10 mouse cellular contexts compared by ENCODE assay signal in genomic region chr11:121082857-121083500, GRCm38 (mm10). TPM values are rescaled to one million over a fixed set of nuclear protein-coding genes. Genes with fewer than 3 reads are reported as not detected.
DNase-seq lines count a peak whose midpoint lies in the region; ATAC-seq and TF ChIP-seq lines count a peak whose summit lies in the region.
"Had no signal": no experiment of that assay in that cellular context is flagged by ENCODE, and none has a peak within 500 bp of the region (broad histone marks: within the 10 kb centered on the region; RNA-seq: fewer than 3 reads in every experiment).

No protein-coding gene starts in this region.

- WGBS in kidney, embryonic 15.5 days, result 49% methylated on average over 6 of the region's 6 CpGs
- WGBS in bone marrow, adult 2 months, result 6% methylated on average over 6 of the region's 6 CpGs
- 43% methylated on average over 6 of the region's 6 CpGs for WGBS in stomach, embryonic 16.5 days

- peaks cover 10% of the 10 kb centered on the region; the same call in 1 of the 2 replicates for H3K4me1 ChIP-seq in kidney, embryonic 15.5 days
- H3K4me1 ChIP-seq in bone marrow, adult 2 months (ENCODE audit: control insufficient read depth, insufficient read depth, low read length), result peaks cover 4% of the 10 kb centered on the region
- peaks cover 10% of the 10 kb centered on the region for H3K4me1 ChIP-seq in stomach, embryonic 16.5 days (ENCODE audit: control insufficient read depth, insufficient read depth, low read length)

- no peaks in the 10 kb centered on the region for H3K27me3 ChIP-seq in kidney, embryonic 15.5 days
- H3K27me3 ChIP-seq in stomach, embryonic 16.5 days (ENCODE audit: control insufficient read depth, insufficient read depth, low read length), result no peaks in the 10 kb centered on the region

- no peaks in the 10 kb centered on the region for H3K36me3 ChIP-seq in kidney, embryonic 15.5 days
- no peaks in the 10 kb centered on the region for H3K36me3 ChIP-seq in stomach, embryonic 16.5 days (ENCODE audit: control insufficient read depth, insufficient read depth, low read length)

- no peak overlapping the region for H3K4me2 ChIP-seq in kidney, embryonic 15.5 days
- H3K4me2 ChIP-seq in stomach, embryonic 16.5 days (ENCODE audit: low read depth, low read length), result peak overlapping the region; percentile 12; the same call in 1 of the 2 replicates

- peak overlapping the region; percentile 9; the same call in 1 of the 2 replicates for H3K27ac ChIP-seq in kidney, embryonic 15.5 days
- peak overlapping the region; percentile 77 for H3K27ac ChIP-seq in bone marrow, adult 2 months (ENCODE audit: control insufficient read depth, insufficient read depth, low read depth, low read length, poor library complexity)
- peak overlapping the region; percentile 21; the same call in 1 of the 2 replicates for H3K27ac ChIP-seq in stomach, embryonic 16.5 days (ENCODE audit: low read length)

- TF ChIP-seq POLR2A in bone marrow, adult 2 months (IDR thresholded peaks at IDR 0.05; ENCODE audit: borderline replicate concordance, control insufficient read depth, low read depth, low read length), result no peak

- H3K9me3 ChIP-seq in kidney, embryonic 15.5 days (replicated peaks), result no peaks in the 10 kb centered on the region
- no peaks in the 10 kb centered on the region for H3K9me3 ChIP-seq in stomach, embryonic 16.5 days (replicated peaks; ENCODE audit: control insufficient read depth, low read length)

- no peak for DNase-seq in kidney, adult 11 months
- DNase-seq in lung, postnatal 14 days, result peak; percentile 22
- DNase-seq in cerebellum, adult 18-20 months, result no peak
- DNase-seq in gastrocnemius, postnatal 25 days, result no peak
- DNase-seq in adrenal gland, postnatal 36 days, result no peak
- DNase-seq: cerebellum, adult 9-10 months had no signal

- TF ChIP-seq CTCF in bone marrow, adult 2 months (IDR thresholded peaks at IDR 0.05; ENCODE audit: control insufficient read depth, insufficient read depth, low read length), result no peak

- no peak overlapping the region for H3K4me3 ChIP-seq in kidney, embryonic 15.5 days (replicated peaks)
- peak overlapping the region; percentile 24 for H3K4me3 ChIP-seq in bone marrow, adult 2 months (replicated peaks; ENCODE audit: control insufficient read depth, low read depth, low read length)
- H3K4me3 ChIP-seq in stomach, embryonic 16.5 days (replicated peaks; ENCODE audit: low read length), result no peak overlapping the region

- H3K9ac ChIP-seq in kidney, embryonic 15.5 days, result no peak overlapping the region
- H3K9ac ChIP-seq in stomach, embryonic 16.5 days (ENCODE audit: low read length), result no peak overlapping the region

- no peak for ATAC-seq in kidney, embryonic 15.5 days (replicated peaks; ENCODE audit: low FRiP score)
- no peak for ATAC-seq in stomach, embryonic 16.5 days (ENCODE audit: insufficient read depth, low FRiP score)

RNA-seq across cellular contexts. Expression of gene Sectm1a, which starts 2.0 kb away (rescaled TPM):
- 0.34 TPM in 1 of 2 replicates, not detected in the other for polyA plus RNA-seq in kidney, embryonic 15.5 days (2015; fragmentation: Nextera tagmentation; extraction: Ambion mirVana)
- polyA plus RNA-seq in bone marrow, adult 2 months (2011; ENCODE audit: insufficient read depth, insufficient read length, low replicate concordance, missing spikeins), result not detected in 2 replicates
- polyA plus RNA-seq in stomach, embryonic 16.5 days (2015; fragmentation: Nextera tagmentation; extraction: Ambion mirVana), result 0.99 and 1.3 TPM in 2 replicates
- not detected for total RNA-seq in gastrocnemius, postnatal 25 days (2021)
- not detected for total RNA-seq in adrenal gland, postnatal 36 days (2021)
- polyA plus RNA-seq: frontal cortex, adult 2 months had no signal

RNA-seq across cellular contexts. Expression of gene Sectm1b, which starts 19.6 kb away (rescaled TPM):
- polyA plus RNA-seq in kidney, embryonic 15.5 days (2015; fragmentation: Nextera tagmentation; extraction: Ambion mirVana), result 0.06 TPM in 1 of 2 replicates, not detected in the other
- not detected in 2 replicates for polyA plus RNA-seq in bone marrow, adult 2 months (2011; ENCODE audit: insufficient read depth, insufficient read length, low replicate concordance, missing spikeins)
- 3.1 and 5.2 TPM in 2 replicates for polyA plus RNA-seq in stomach, embryonic 16.5 days (2015; fragmentation: Nextera tagmentation; extraction: Ambion mirVana)
- not detected for total RNA-seq in gastrocnemius, postnatal 25 days (2021)
- total RNA-seq in adrenal gland, postnatal 36 days (2021), result not detected
- polyA plus RNA-seq: frontal cortex, adult 2 months had no signal

RNA-seq across cellular contexts. Expression of gene Tex19.2, which starts 35.5 kb away (rescaled TPM):
- polyA plus RNA-seq in kidney, embryonic 15.5 days (2015; fragmentation: Nextera tagmentation; extraction: Ambion mirVana), result not detected in 2 replicates
- polyA plus RNA-seq in bone marrow, adult 2 months (2011; ENCODE audit: insufficient read depth, insufficient read length, low replicate concordance, missing spikeins), result not detected in 2 replicates
- polyA plus RNA-seq in stomach, embryonic 16.5 days (2015; fragmentation: Nextera tagmentation; extraction: Ambion mirVana), result not detected in 2 replicates
- total RNA-seq in gastrocnemius, postnatal 25 days (2021), result not detected
- total RNA-seq in adrenal gland, postnatal 36 days (2021), result not detected
- polyA plus RNA-seq: frontal cortex, adult 2 months had no signal

RNA-seq across cellular contexts. Expression of gene Cd7, which starts 43.8 kb away (rescaled TPM):
- polyA plus RNA-seq in kidney, embryonic 15.5 days (2015; fragmentation: Nextera tagmentation; extraction: Ambion mirVana), result 0.28 and 0.31 TPM in 2 replicates
- polyA plus RNA-seq in bone marrow, adult 2 months (2011; ENCODE audit: insufficient read depth, insufficient read length, low replicate concordance, missing spikeins), result 1.7 and 3.6 TPM in 2 replicates
- polyA plus RNA-seq in stomach, embryonic 16.5 days (2015; fragmentation: Nextera tagmentation; extraction: Ambion mirVana), result 2.2 and 2.3 TPM in 2 replicates
- not detected for total RNA-seq in gastrocnemius, postnatal 25 days (2021)
- total RNA-seq in adrenal gland, postnatal 36 days (2021), result under 1 TPM; 0.30 to 0.53 TPM

Comparison
In these comparisons a context has a peak if more than half of its experiments do, and no peak if none do; other contexts are left out.
1. H3K27ac ChIP-seq: peak in every context shown above with its lines; median percentile 77 in bone marrow, adult 2 months; 21 in stomach, embryonic 16.5 days; 9 in kidney, embryonic 15.5 days.